Mouse (Mus musculus): Measurements from ENCODE around the gene Cept1. TPM values are rescaled to one million over a fixed set of nuclear protein-coding genes. Genes with fewer than 3 reads are reported as not detected.

The Cept1 gene
- total RNA-seq, 1 experiment, result 46.2 TPM

GRCm38 (mm10) chr3:106547924-106548539 is 430 bp upstream of the Cept1 start:
- Histone ChIP-seq H3K27ac (ENCODE audit: insufficient read depth, low read depth, low read length, poor library complexity, severe bottlenecking) (peak overlapping the region; percentile 52), H3K9me3 (ENCODE audit: control insufficient read depth, insufficient read depth, low read depth, low read length) (no peaks in the 10 kb centered on the region), H3K36me3 (ENCODE audit: control insufficient read depth, insufficient read depth, low read length, poor library complexity, severe bottlenecking) (no peaks in the 10 kb centered on the region), H3K9ac (ENCODE audit: insufficient read depth, low read depth, low read length, poor library complexity, severe bottlenecking) (peak overlapping the region; percentile 80), H3K4me3 (ENCODE audit: insufficient read depth in 1 of 2, low read depth in 1 of 2, low read length in 2 of 2, poor library complexity in 1 of 2, severe bottlenecking in 1 of 2) (peak overlapping the region; percentile 87 to 90), H3K4me1 (ENCODE audit: control insufficient read depth in 2 of 2, insufficient read depth in 2 of 2, low read length in 2 of 2, poor library complexity in 1 of 2) (peaks cover 0 to 2% of the 10 kb centered on the region in 2 experiments; a peak in 1 of 4 replicates)
- peak; percentile 50 for DNase-seq (ENCODE audit: low read depth, low spot score)
- in situ Hi-C loops (cut with MboI; ENCODE audit: low sequenced_read_pairs in 2 of 2, unreplicated experiment in 2 of 2), result no loop called here
- no peak; the same call in 1 of the 2 replicates for TF ChIP-seq HCFC1 (IDR thresholded peaks at IDR 0.05; ENCODE audit: borderline replicate concordance, insufficient read depth, low read length)
- no peak for TF ChIP-seq MAFK (IDR thresholded peaks at IDR 0.05; ENCODE audit: insufficient read depth, low read depth, low read length)
- no peak for TF ChIP-seq ZC3H11A (IDR thresholded peaks at IDR 0.05; ENCODE audit: borderline replicate concordance, low read depth, low read length)
- no peak for TF ChIP-seq ZNF384 (IDR thresholded peaks at IDR 0.05; ENCODE audit: low read depth, low read length)
- no peak for TF ChIP-seq CHD2 (IDR thresholded peaks at IDR 0.05; ENCODE audit: low read depth, low read length)

- Histone ChIP-seq H3K36me3 (ENCODE audit: control insufficient read depth, insufficient read depth, low read length, poor library complexity, severe bottlenecking) (no peaks in the 10 kb centered on the region), H3K27ac (ENCODE audit: insufficient read depth, low read depth, low read length, poor library complexity, severe bottlenecking) (no peak overlapping the region), H3K4me1 (ENCODE audit: control insufficient read depth in 2 of 2, insufficient read depth in 2 of 2, low read length in 2 of 2, poor library complexity in 1 of 2) (peaks cover 0 to 2% of the 10 kb centered on the region in 2 experiments; a peak in 1 of 4 replicates), H3K9me3 (ENCODE audit: control insufficient read depth, insufficient read depth, low read depth, low read length) (no peaks in the 10 kb centered on the region), H3K9ac (ENCODE audit: insufficient read depth, low read depth, low read length, poor library complexity, severe bottlenecking) (no peak overlapping the region), H3K4me3 (ENCODE audit: insufficient read depth in 1 of 2, low read depth in 1 of 2, low read length in 2 of 2, poor library complexity in 1 of 2, severe bottlenecking in 1 of 2) (no peak overlapping the region)
- no peak for DNase-seq (ENCODE audit: low read depth, low spot score)
- TF ChIP-seq CHD2 (IDR thresholded peaks at IDR 0.05; ENCODE audit: low read depth, low read length), result no peak
- no peak for TF ChIP-seq ZNF384 (IDR thresholded peaks at IDR 0.05; ENCODE audit: low read depth, low read length)
- TF ChIP-seq ZC3H11A (IDR thresholded peaks at IDR 0.05; ENCODE audit: borderline replicate concordance, low read depth, low read length), result no peak
- no peak for TF ChIP-seq HCFC1 (IDR thresholded peaks at IDR 0.05; ENCODE audit: borderline replicate concordance, insufficient read depth, low read length)
- no peak for TF ChIP-seq MAFK (IDR thresholded peaks at IDR 0.05; ENCODE audit: insufficient read depth, low read depth, low read length)
- in situ Hi-C loops (cut with MboI; ENCODE audit: low sequenced_read_pairs in 2 of 2, unreplicated experiment in 2 of 2), result no loop called here
These were observed 2.8 kb downstream of the Cept1 start for GRCm38 (mm10) chr3:106544721-106545316.

- no peak overlapping the region for H3K27ac ChIP-seq (ENCODE audit: insufficient read depth, low read depth, low read length, poor library complexity, severe bottlenecking)
- H3K36me3 ChIP-seq (ENCODE audit: control insufficient read depth, insufficient read depth, low read length, poor library complexity, severe bottlenecking), result no peaks in the 10 kb centered on the region
- TF ChIP-seq ZC3H11A (IDR thresholded peaks at IDR 0.05; ENCODE audit: borderline replicate concordance, low read depth, low read length), result no peak
- no peak for TF ChIP-seq ZNF384 (IDR thresholded peaks at IDR 0.05; ENCODE audit: low read depth, low read length)
- TF ChIP-seq HCFC1 (IDR thresholded peaks at IDR 0.05; ENCODE audit: borderline replicate concordance, insufficient read depth, low read length), result no peak
- no peak for TF ChIP-seq MAFK (IDR thresholded peaks at IDR 0.05; ENCODE audit: insufficient read depth, low read depth, low read length)
- TF ChIP-seq CHD2 (IDR thresholded peaks at IDR 0.05; ENCODE audit: low read depth, low read length), result no peak
- no peak overlapping the region for H3K9ac ChIP-seq (ENCODE audit: insufficient read depth, low read depth, low read length, poor library complexity, severe bottlenecking)
- no peaks in the 10 kb centered on the region for H3K4me1 ChIP-seq (ENCODE audit: control insufficient read depth in 2 of 2, insufficient read depth in 2 of 2, low read length in 2 of 2, poor library complexity in 1 of 2)
- in situ Hi-C loops (cut with MboI; ENCODE audit: low sequenced_read_pairs in 2 of 2, unreplicated experiment in 2 of 2), result no loop called here
- H3K9me3 ChIP-seq (ENCODE audit: control insufficient read depth, insufficient read depth, low read depth, low read length), result no peaks in the 10 kb centered on the region
- no peak for DNase-seq (ENCODE audit: low read depth, low spot score)
- no peak overlapping the region for H3K4me3 ChIP-seq (ENCODE audit: insufficient read depth in 1 of 2, low read depth in 1 of 2, low read length in 2 of 2, poor library complexity in 1 of 2, severe bottlenecking in 1 of 2)
These were observed 14.3 kb downstream of the Cept1 start for GRCm38 (mm10) chr3:106533277-106533676.

- H3K27ac ChIP-seq (ENCODE audit: insufficient read depth, low read depth, low read length, poor library complexity, severe bottlenecking), result no peak overlapping the region
- in situ Hi-C loops (cut with MboI; ENCODE audit: low sequenced_read_pairs in 2 of 2, unreplicated experiment in 2 of 2), result no loop called here
- no peaks in the 10 kb centered on the region for H3K4me1 ChIP-seq (ENCODE audit: control insufficient read depth in 2 of 2, insufficient read depth in 2 of 2, low read length in 2 of 2, poor library complexity in 1 of 2)
- H3K36me3 ChIP-seq (ENCODE audit: control insufficient read depth, insufficient read depth, low read length, poor library complexity, severe bottlenecking), result no peaks in the 10 kb centered on the region
- no peak for DNase-seq (ENCODE audit: low read depth, low spot score)
- H3K4me3 ChIP-seq (ENCODE audit: insufficient read depth in 1 of 2, low read depth in 1 of 2, low read length in 2 of 2, poor library complexity in 1 of 2, severe bottlenecking in 1 of 2), result no peak overlapping the region
- TF ChIP-seq CHD2 (IDR thresholded peaks at IDR 0.05; ENCODE audit: low read depth, low read length) (no peak), HCFC1 (IDR thresholded peaks at IDR 0.05; ENCODE audit: borderline replicate concordance, insufficient read depth, low read length) (no peak), ZC3H11A (IDR thresholded peaks at IDR 0.05; ENCODE audit: borderline replicate concordance, low read depth, low read length) (no peak), ZNF384 (IDR thresholded peaks at IDR 0.05; ENCODE audit: low read depth, low read length) (no peak), MAFK (IDR thresholded peaks at IDR 0.05; ENCODE audit: insufficient read depth, low read depth, low read length) (no peak)
- no peaks in the 10 kb centered on the region for H3K9me3 ChIP-seq (ENCODE audit: control insufficient read depth, insufficient read depth, low read depth, low read length)
- no peak overlapping the region for H3K9ac ChIP-seq (ENCODE audit: insufficient read depth, low read depth, low read length, poor library complexity, severe bottlenecking)
These were observed 19.6 kb downstream of the Cept1 start for GRCm38 (mm10) chr3:106528032-106528431.

All from ES-E14 (cell line).